Mouse (Mus musculus): ENCODE results near the gene Fosb. TPM values are rescaled to one million over a fixed set of nuclear protein-coding genes. Genes with fewer than 3 reads are reported as not detected.
A peak's percentile ranks its signal among the peaks of the same experiment; 100 is the strongest.

The Fosb gene
- total RNA-seq, 2 experiments from 2014 or later = 0.60 to 1.2 TPM

DNA sequence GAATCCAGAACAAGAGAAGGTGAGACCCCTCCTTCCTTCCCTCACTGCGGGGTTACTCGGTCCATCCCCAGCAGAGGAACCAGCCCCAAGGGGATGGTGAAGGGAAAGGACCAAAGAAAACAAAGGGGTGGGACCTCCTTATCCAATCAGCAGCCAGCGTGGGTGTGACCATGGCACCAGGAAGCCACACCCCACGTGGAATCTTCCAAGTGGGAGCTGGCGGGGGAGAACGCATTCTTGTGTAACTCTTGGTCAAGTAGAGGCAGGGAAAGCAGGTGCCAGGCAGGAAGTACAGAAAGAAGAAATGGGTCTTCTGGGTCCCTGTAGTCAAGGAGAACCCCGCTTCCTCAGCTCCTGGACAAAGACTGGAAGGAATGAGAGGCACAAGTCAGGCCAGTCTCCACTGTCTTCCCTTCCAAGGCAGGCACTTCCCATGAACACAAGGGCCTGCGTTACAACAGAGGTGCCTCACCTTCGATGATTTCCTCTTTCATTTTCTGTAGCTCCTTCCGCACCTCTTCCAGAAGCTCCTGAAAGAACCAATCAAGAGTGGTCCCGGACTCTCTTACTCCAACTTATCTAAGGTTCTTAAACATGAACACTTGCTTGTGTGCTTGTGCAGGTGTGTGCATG is 52.3 kb downstream of the Fosb start:
- intact Hi-C loops (cut with DNase I) = no loop called here
- peak; percentile 64 to 72 for DNase-seq

DNA sequence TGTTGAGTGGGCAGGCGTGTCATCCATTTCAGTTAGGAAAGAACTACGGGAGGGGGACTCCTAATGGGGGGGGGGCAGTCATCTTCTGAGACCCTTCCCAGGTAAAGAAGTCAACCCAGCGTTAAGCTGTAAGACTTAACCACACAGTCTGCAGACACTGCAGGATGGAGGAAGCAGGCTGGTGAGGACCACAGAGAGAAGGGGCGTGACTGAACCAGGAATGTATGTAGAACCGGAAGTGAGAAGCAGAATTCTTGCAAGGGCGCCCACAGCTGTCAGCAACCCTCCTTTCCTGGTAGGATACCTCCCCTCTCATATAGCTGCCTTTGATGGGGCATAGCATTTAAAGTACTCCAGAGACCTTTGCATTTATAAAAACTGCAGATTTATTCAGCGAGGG is 53.3 kb downstream of the Fosb start:
- no peak for DNase-seq
- intact Hi-C loops (cut with DNase I) = no loop called here

DNA sequence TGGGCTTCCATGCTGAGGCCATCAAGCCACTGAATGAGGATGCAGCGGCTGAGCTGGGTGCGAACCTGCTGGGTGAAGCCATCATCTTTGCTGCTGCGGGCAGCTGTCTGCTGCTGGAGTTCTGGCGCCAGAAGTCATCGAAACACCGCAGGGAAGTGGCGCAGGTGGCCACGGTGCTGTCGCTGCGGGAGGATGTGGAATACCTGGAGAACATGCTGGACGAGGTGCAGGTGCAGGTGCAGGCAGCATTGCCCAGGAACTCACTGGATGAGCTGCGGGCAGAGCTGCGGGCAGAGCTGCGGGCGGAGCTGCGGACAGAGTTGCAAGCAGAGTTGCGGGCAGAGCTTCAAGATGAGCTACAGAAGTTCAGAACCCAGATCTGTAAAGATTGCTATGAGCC is 54.5 kb downstream of the Fosb start:
- intact Hi-C loops (cut with DNase I) = no loop called here
- DNase-seq = no peak

DNA sequence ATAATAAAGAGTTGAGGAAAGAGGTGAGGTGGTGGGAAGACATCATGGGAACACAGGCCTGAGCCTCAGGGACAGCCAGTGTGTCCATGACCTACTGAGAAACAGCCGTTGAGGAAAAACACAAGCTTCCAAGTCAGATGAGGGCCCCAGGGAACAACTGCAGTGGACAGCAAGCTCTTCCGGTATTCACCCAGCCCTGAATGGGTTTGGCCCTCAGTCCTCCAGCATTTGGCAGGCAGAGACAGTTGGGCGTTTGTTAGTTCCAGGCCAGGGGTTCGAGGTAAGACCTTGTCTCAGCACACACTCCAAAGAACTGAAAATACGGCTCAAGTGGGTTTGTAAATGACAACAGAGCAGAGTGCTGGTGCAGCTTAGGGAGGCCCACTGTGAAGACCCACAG is 56.4 kb downstream of the Fosb start:
- no peak for DNase-seq
- intact Hi-C loops (cut with DNase I) = no loop called here

Other genes starting within 250 kb of the Fosb start
- 10 to 100 TPM; 42.1 to 45.1 TPM for gene Dmwd, start 233.8 kb downstream of the Fosb start, total RNA-seq (2021)
- gene Dmpk, start 226.2 kb downstream of the Fosb start, total RNA-seq (2021) = 100 to 1,000 TPM; 473 to 516 TPM
- 1 to 10 TPM; 9.0 to 9.1 TPM for gene Six5, start 215.5 kb downstream of the Fosb start, total RNA-seq (2021)
- gene Gm4969, start 191.7 kb downstream of the Fosb start, total RNA-seq (2021) = under 1 TPM in 1 of 2 experiments, not detected in 1; 0.12 TPM
- 1 to 10 TPM; 5.7 to 6.6 TPM for gene Fbxo46, start 190.2 kb downstream of the Fosb start, total RNA-seq (2021)
- gene Qpctl, start 160.8 kb downstream of the Fosb start, total RNA-seq (2021) = 1 to 10 TPM; 5.9 to 6.1 TPM
- gene Snrpd2, start 160.3 kb downstream of the Fosb start, total RNA-seq (2021) = 10 to 100 TPM; 62.8 to 70.8 TPM
- under 1 TPM; 0.37 to 0.55 TPM for gene Gipr, start 143.9 kb downstream of the Fosb start, total RNA-seq (2021)
- gene Eml2, start 133.6 kb downstream of the Fosb start, total RNA-seq (2021) = 10 to 100 TPM; 37.9 to 43.0 TPM
- gene Gpr4, start 97.5 kb downstream of the Fosb start, total RNA-seq (2021) = 10 to 100 TPM in 1 of 2 experiments, 1 to 10 TPM in 1; 9.9 to 11.2 TPM
- gene Opa3, start 81.7 kb downstream of the Fosb start, total RNA-seq (2021) = 10 to 100 TPM; 54.8 to 58.3 TPM
- 10 to 100 TPM; 55.7 to 59.1 TPM for gene Vasp, start 38.2 kb downstream of the Fosb start, total RNA-seq (2021)
- not detected for gene Ppm1n, start 30.0 kb downstream of the Fosb start, total RNA-seq (2021)
- 100 to 1,000 TPM; 106 to 122 TPM for gene Rtn2, start 27.4 kb downstream of the Fosb start, total RNA-seq (2021)
- 10 to 100 TPM; 41.1 to 48.0 TPM for gene Ercc1, start 34.7 kb upstream of the Fosb start, total RNA-seq (2021)
- 1 to 10 TPM; 6.5 to 9.4 TPM for gene Cd3eap, start 49.4 kb upstream of the Fosb start, total RNA-seq (2021)
- 10 to 100 TPM; 25.0 to 28.4 TPM for gene Ppp1r13l, start 49.7 kb upstream of the Fosb start, total RNA-seq (2021)
- gene Ercc2, start 72.0 kb upstream of the Fosb start, total RNA-seq (2021) = 10 to 100 TPM; 12.4 to 15.7 TPM
- gene Klc3, start 94.1 kb upstream of the Fosb start, total RNA-seq (2021) = under 1 TPM; 0.45 to 0.63 TPM
- gene Ckm, start 94.7 kb upstream of the Fosb start, total RNA-seq (2021) = 1,000 to 10,000 TPM; 3,946 to 4,137 TPM
- gene Mark4, start 148.8 kb upstream of the Fosb start, total RNA-seq (2021) = 10 to 100 TPM; 23.3 to 25.0 TPM
- 1 to 10 TPM in 1 of 2 experiments, under 1 TPM in 1; 0.79 to 1.1 TPM for gene Exoc3l2, start 153.3 kb upstream of the Fosb start, total RNA-seq (2021)
- gene Bloc1s3, start 198.3 kb upstream of the Fosb start, total RNA-seq (2021) = 1 to 10 TPM; 2.0 to 2.2 TPM
- gene Trappc6a, start 198.3 kb upstream of the Fosb start, total RNA-seq (2021) = 10 to 100 TPM; 48.9 to 49.6 TPM
- not detected for gene Nkpd1, start 207.8 kb upstream of the Fosb start, total RNA-seq (2021)